Mouse (Mus musculus) CH12.LX (cell line): ENCODE measurements around the gene Ctbp1. TPM values are rescaled to one million over a fixed set of nuclear protein-coding genes. Genes with fewer than 3 reads are reported as not detected.

ENCODE experiments used
- DNase-seq: peaks from one replicate; pipeline ENCODE4 v3.0.0-alpha.2; 2013; ENCODE audit errors: extremely low read depth
- H3K27ac ChIP-seq: 2 replicates; pipeline ENCODE4 v1.5.1; 2012; ENCODE audit warnings: low read depth, mild to moderate bottlenecking, control low read depth, moderate library complexity; ENCODE audit not compliant: insufficient read depth
- H3K27me3 ChIP-seq: replicated peaks from 2 replicates; pipeline ENCODE3; 2012; ENCODE audit warnings: inconsistent platforms
- H3K36me3 ChIP-seq, 2 experiments: replicated peaks in 1 of 2; 2 replicates each; pipeline versions ENCODE3 to v1.6.1; 2012; ENCODE audit warnings: inconsistent platforms in 1 of 2, low read length in 1 of 2, mild to moderate bottlenecking in 1 of 2, mixed read lengths in 1 of 2, moderate library complexity in 1 of 2; ENCODE audit not compliant: control insufficient read depth in 1 of 2, insufficient read depth in 1 of 2
- H3K4me1 ChIP-seq, 2 experiments: 2 replicates each; pipeline ENCODE4 v1.6.1; 2012; ENCODE audit warnings: inconsistent platforms in 1 of 2, moderate library complexity in 1 of 2; ENCODE audit not compliant: insufficient read depth in 2 of 2, control insufficient read depth in 1 of 2
- H3K4me2 ChIP-seq: 2 replicates; pipeline ENCODE4 v1.6.1; 2012; ENCODE audit warnings: low read depth, mild to moderate bottlenecking, control low read depth; ENCODE audit not compliant: poor library complexity, insufficient read depth, severe bottlenecking
- H3K4me3 ChIP-seq, 3 experiments: fragments of 150-350 bp in 1 of 3; sonication (generic) in 1 of 3; replicated peaks in 1 of 3; 2 replicates each; pipeline versions ENCODE3 to v1.5.1; 2011 to 2012; ENCODE audit warnings: low read depth in 2 of 3, low read length in 2 of 3, mild to moderate bottlenecking in 2 of 3, moderate library complexity in 2 of 3, control low read depth in 1 of 3, improper control_type of control experiment in 1 of 3, inconsistent platforms in 1 of 3, mixed read lengths in 1 of 3; ENCODE audit not compliant: poor library complexity in 1 of 3
- H3K79me2 ChIP-seq: replicated peaks from 2 replicates; pipeline ENCODE4 v1.6.1; 2012; ENCODE audit warnings: mild to moderate bottlenecking, moderate library complexity; ENCODE audit not compliant: control insufficient read depth, poor library complexity, insufficient read depth, severe bottlenecking; ENCODE audit errors: extremely low read depth
- H3K9ac ChIP-seq: 2 replicates; pipeline ENCODE4 v1.6.1; 2012; ENCODE audit warnings: low read depth, mild to moderate bottlenecking, control low read depth, moderate library complexity; ENCODE audit not compliant: insufficient read depth
- H3K9me3 ChIP-seq: replicated peaks from 2 replicates; pipeline ENCODE3; 2012; ENCODE audit warnings: low read length, inconsistent platforms, mixed read lengths
- ELF1 ChIP-seq: IDR thresholded peaks from 2 replicates; pipeline ENCODE4 v1.6.1; 2014; ENCODE audit warnings: low read depth, mild to moderate bottlenecking, inconsistent platforms, low read length, improper control_type of control experiment
- EP300 ChIP-seq: IDR thresholded peaks from 2 replicates; pipeline ENCODE4 v1.6.1; 2011; ENCODE audit warnings: low read length, improper control_type of control experiment
- ETS1 ChIP-seq: conservative IDR thresholded peaks from 2 replicates; pipeline ENCODE4 v1.6.1; 2012; ENCODE audit warnings: low read depth, mild to moderate bottlenecking, inconsistent platforms, low read length, improper control_type of control experiment, moderate library complexity
- IRF4 ChIP-seq: IDR thresholded peaks from 2 replicates; pipeline ENCODE4 v1.6.1; 2014; ENCODE audit warnings: low read depth, mild to moderate bottlenecking, inconsistent platforms, low read length, improper control_type of control experiment
- JUND ChIP-seq: conservative IDR thresholded peaks from 2 replicates; pipeline ENCODE4 v1.6.1; 2011; ENCODE audit warnings: low read depth, low read length, improper control_type of control experiment
- KAT2A ChIP-seq: IDR thresholded peaks from 2 replicates; pipeline ENCODE4 v1.6.1; 2012; ENCODE audit warnings: low read length, improper control_type of control experiment, inconsistent platforms; ENCODE audit not compliant: insufficient replicate concordance
- MAX ChIP-seq: IDR thresholded peaks from 2 replicates; pipeline ENCODE4 v1.6.1; 2011; ENCODE audit warnings: low read length, improper control_type of control experiment
- MAZ ChIP-seq: IDR thresholded peaks from 2 replicates; pipeline ENCODE4 v1.6.1; 2012; ENCODE audit warnings: low read depth, mild to moderate bottlenecking, inconsistent platforms, low read length, improper control_type of control experiment, moderate library complexity
- MEF2A ChIP-seq: IDR thresholded peaks from 2 replicates; pipeline ENCODE4 v1.6.1; 2014; ENCODE audit warnings: low read depth, mild to moderate bottlenecking, inconsistent platforms, low read length, improper control_type of control experiment, borderline replicate concordance
- MXI1 ChIP-seq: IDR thresholded peaks from 2 replicates; pipeline ENCODE4 v1.6.1; 2011; ENCODE audit warnings: mild to moderate bottlenecking, low read depth, low read length, improper control_type of control experiment
- MYC ChIP-seq: IDR thresholded peaks from 2 replicates; pipeline ENCODE4 v1.6.1; 2011; ENCODE audit warnings: low read depth, mild to moderate bottlenecking, improper control_type of control experiment, low read length
- NRF1 ChIP-seq: IDR thresholded peaks from 2 replicates; pipeline ENCODE4 v1.6.1; 2014; ENCODE audit warnings: low read depth, mild to moderate bottlenecking, inconsistent platforms, low read length, improper control_type of control experiment, moderate library complexity
- POLR2AphosphoS2 ChIP-seq: IDR thresholded peaks from 2 replicates; pipeline ENCODE4 v1.6.1; 2011; ENCODE audit warnings: low read depth, low read length, improper control_type of control experiment
- RAD21 ChIP-seq: IDR thresholded peaks from 2 replicates; pipeline ENCODE4 v1.6.1; 2011; ENCODE audit warnings: low read depth, mild to moderate bottlenecking, low read length, improper control_type of control experiment, moderate library complexity
- RCOR1 ChIP-seq: conservative IDR thresholded peaks from 2 replicates; pipeline ENCODE4 v1.6.1; 2012; ENCODE audit warnings: low read depth, mild to moderate bottlenecking, inconsistent platforms, low read length, improper control_type of control experiment
- TBP ChIP-seq: conservative IDR thresholded peaks from 2 replicates; pipeline ENCODE4 v1.6.1; 2011; ENCODE audit warnings: low read depth, low read length, improper control_type of control experiment
- UBTF ChIP-seq: IDR thresholded peaks from 2 replicates; pipeline ENCODE4 v1.6.1; 2012; ENCODE audit warnings: low read depth, mild to moderate bottlenecking, inconsistent platforms, low read length, improper control_type of control experiment, moderate library complexity
- USF2 ChIP-seq: conservative IDR thresholded peaks from 2 replicates; pipeline ENCODE4 v1.6.1; 2011; ENCODE audit warnings: low read depth, low read length, improper control_type of control experiment
- ZMIZ1 ChIP-seq: IDR thresholded peaks from 2 replicates; pipeline ENCODE4 v1.6.1; 2012; ENCODE audit warnings: low read depth, mild to moderate bottlenecking, inconsistent platforms, low read length, improper control_type of control experiment
- ZNF384 ChIP-seq: IDR thresholded peaks from 2 replicates; pipeline ENCODE4 v1.6.1; 2012; ENCODE audit warnings: low read depth, low read length, improper control_type of control experiment, inconsistent platforms
- dilution Hi-C: fragments of 300-500 bp; cut with MboI; formaldehyde crosslinking; loops from 2 replicates; pipeline ENCODE4 v1.14.3; 2020; ENCODE audit warnings: low sequenced_read_pairs; ENCODE audit not compliant: extremely low pct_unique_long_range_greater_than_20kb, extremely low pct_ligation_motif_present
- in situ Hi-C: fragments of 300-500 bp; cut with MboI; formaldehyde crosslinking; loops from 3 replicates; pipeline ENCODE4 v1.14.3; 2019; ENCODE audit warnings: low sequenced_read_pairs, low pct_ligation_motif_present, low pct_unique_long_range_greater_than_20kb, mixed read lengths
- polyA plus RNA-seq: library from polyadenylated mRNA; unstranded; fragments of >175 nt; gene quantifications from 2 replicates; pipeline ENCODE4 v1.2.1, GENCODE M21; 2012; ENCODE audit warnings: low read depth; ENCODE audit not compliant: insufficient read length
- total RNA-seq, 2 experiments: library from RNA; depleted of rRNA; stranded (reverse); fragments of 300-350 nt in 1 of 2; fragments of >200 nt in 1 of 2; gene quantifications; 2 replicates each; pipeline ENCODE4 v1.2.3; 2012 to 2014

The Ctbp1 gene
- total and polyA plus RNA-seq, 3 experiments: 109 to 187 (median 167) TPM

- no peak overlapping the region for H3K4me2 ChIP-seq
- no peaks in the 10 kb centered on the region for H3K79me2 ChIP-seq
- dilution Hi-C loops: no loop called here
- no peaks in the 10 kb centered on the region for H3K27me3 ChIP-seq
- no peak for DNase-seq
- H3K36me3 ChIP-seq: peaks cover 0 to 20% of the 10 kb centered on the region in 2 experiments
- H3K4me3 ChIP-seq: no peak overlapping the region
- H3K4me1 ChIP-seq: no peaks in the 10 kb centered on the region
- in situ Hi-C loops: no loop called here
- H3K27ac ChIP-seq: no peak overlapping the region
- no peak overlapping the region for H3K9ac ChIP-seq
- no peaks in the 10 kb centered on the region for H3K9me3 ChIP-seq
- no peak for TF ChIP-seq ZMIZ1
- TF ChIP-seq ELF1: no peak
- no peak for TF ChIP-seq RAD21
- no peak for TF ChIP-seq EP300
- no peak for TF ChIP-seq MYC
- no peak for TF ChIP-seq MAX
- no peak for TF ChIP-seq KAT2A
- no peak for TF ChIP-seq MEF2A
- no peak for TF ChIP-seq JUND
These were observed 35.6 kb downstream of the Ctbp1 start for GRCm38 (mm10) chr5:33239111-33239714.

- Histone ChIP-seq H3K79me2 (no peaks in the 10 kb centered on the region), H3K4me2 (no peak overlapping the region), H3K9me3 (no peaks in the 10 kb centered on the region), H3K9ac (no peak overlapping the region)
- DNase-seq: no peak
- dilution Hi-C loops: no loop called here
- TF ChIP-seq ELF1: no peak
- TF ChIP-seq ZNF384: no peak
- TF ChIP-seq RCOR1: no peak
- no peak for TF ChIP-seq MEF2A
- no peak for TF ChIP-seq POLR2AphosphoS2
- no peak for TF ChIP-seq MXI1
- TF ChIP-seq ZMIZ1: no peak
- TF ChIP-seq ETS1: no peak
- TF ChIP-seq IRF4: no peak
- no peak for TF ChIP-seq UBTF
- TF ChIP-seq TBP: no peak
- no peak for TF ChIP-seq USF2
- TF ChIP-seq MYC: no peak
- TF ChIP-seq MAZ: no peak
- TF ChIP-seq NRF1: no peak
- TF ChIP-seq, all 38 proteins: peak for 0
- no peaks in the 10 kb centered on the region for H3K4me1 ChIP-seq
- H3K36me3 ChIP-seq: peaks cover 0 to 14% of the 10 kb centered on the region in 2 experiments
- no peak overlapping the region for H3K27ac ChIP-seq
- H3K27me3 ChIP-seq: no peaks in the 10 kb centered on the region
- in situ Hi-C loops: no loop called here
- H3K4me3 ChIP-seq: no peak overlapping the region
These were observed 36.5 kb downstream of the Ctbp1 start for GRCm38 (mm10) chr5:33238256-33238645.
